Mouse (Mus musculus) midbrain, postnatal 0 days (tissue): ENCODE measurements around the gene Eif4ebp2. TPM values are rescaled to one million over a fixed set of nuclear protein-coding genes. Genes with fewer than 3 reads are reported as not detected.

Experiments
- ATAC-seq: fragments of 200-750 bp; cut with Nextera tagmentation; 2 replicates; pipeline ENCODE4 v1.8.0; 2017; ENCODE audit warnings: moderate number of reproducible peaks, mild to moderate bottlenecking, moderate TSS enrichment, moderate library complexity; ENCODE audit not compliant: low FRiP score
- DNase-seq: peaks from one replicate; pipeline ENCODE4 v3.0.0-alpha.2; 2015; ENCODE audit warnings: low spot score
- H3K27ac ChIP-seq: fragments of 300-500 bp; sonication (generic); 2 replicates; pipeline ENCODE4 v1.5.1; 2014; ENCODE audit warnings: low read depth, mild to moderate bottlenecking, low read length, mixed read lengths
- H3K27me3 ChIP-seq: fragments of 300-500 bp; sonication (generic); 2 replicates; pipeline ENCODE4 v1.6.1; 2014; ENCODE audit warnings: low read length, control low read depth, mixed read lengths; ENCODE audit not compliant: insufficient read depth
- H3K36me3 ChIP-seq: fragments of 300-500 bp; sonication (generic); 2 replicates; pipeline ENCODE4 v1.6.1; 2014; ENCODE audit warnings: low read length, control low read depth, mixed read lengths; ENCODE audit not compliant: insufficient read depth
- H3K4me1 ChIP-seq: fragments of 300-500 bp; sonication (generic); 2 replicates; pipeline ENCODE4 v1.6.1; 2014; ENCODE audit warnings: mild to moderate bottlenecking, control low read depth, antibody characterized with exemption, low read length, mixed read lengths; ENCODE audit not compliant: insufficient read depth
- H3K4me2 ChIP-seq: fragments of 300-500 bp; sonication (generic); 2 replicates; pipeline ENCODE4 v1.6.1; 2014; ENCODE audit warnings: low read depth, mild to moderate bottlenecking, low read length, mixed read lengths; ENCODE audit not compliant: poor library complexity, severe bottlenecking
- H3K4me3 ChIP-seq: fragments of 300-500 bp; sonication (generic); 2 replicates; pipeline ENCODE4 v1.5.1; 2014; ENCODE audit warnings: low read depth, mild to moderate bottlenecking, low read length, moderate library complexity
- H3K9ac ChIP-seq: fragments of 300-500 bp; sonication (generic); replicated peaks from 2 replicates; pipeline ENCODE4 v1.6.1; 2014; ENCODE audit warnings: mild to moderate bottlenecking, low read length, moderate library complexity, mixed read lengths; ENCODE audit not compliant: poor library complexity, severe bottlenecking
- H3K9me3 ChIP-seq: fragments of 300-500 bp; sonication (generic); 2 replicates; pipeline ENCODE4 v1.6.1; 2016; ENCODE audit warnings: low read length, control low read depth
- CTCF ChIP-seq: IDR thresholded peaks from 2 replicates; pipeline ENCODE4 v1.5.1; 2016; ENCODE audit warnings: antibody characterized with exemption, mild to moderate bottlenecking
- WGBS: fragments of 180-500 bp; shearing (Covaris S2); extraction: QIAGEN DNeasy Blood & Tissue Kit; methylation state at CpG from one replicate; pipeline ENCODE4 v1.1.7; 2014; 5-methylcytosine and 5-hydroxymethylcytosine counted together
- polyA plus RNA-seq: library from polyadenylated mRNA; unstranded; fragments of >200 nt; fragmentation: Nextera tagmentation; extraction: Ambion mirVana; gene quantifications from 2 replicates; pipeline ENCODE4 v1.2.1, GENCODE M21; 2015
- total RNA-seq: library from RNA; depleted of rRNA; stranded (reverse); fragments of >200 nt; gene quantifications from 2 replicates; pipeline ENCODE4 v1.2.3, GENCODE M21; 2014

Eif4ebp2 gene
- total and polyA plus RNA-seq, 2 experiments from 2014 or later = 14.2 to 27.0 TPM

DNA sequence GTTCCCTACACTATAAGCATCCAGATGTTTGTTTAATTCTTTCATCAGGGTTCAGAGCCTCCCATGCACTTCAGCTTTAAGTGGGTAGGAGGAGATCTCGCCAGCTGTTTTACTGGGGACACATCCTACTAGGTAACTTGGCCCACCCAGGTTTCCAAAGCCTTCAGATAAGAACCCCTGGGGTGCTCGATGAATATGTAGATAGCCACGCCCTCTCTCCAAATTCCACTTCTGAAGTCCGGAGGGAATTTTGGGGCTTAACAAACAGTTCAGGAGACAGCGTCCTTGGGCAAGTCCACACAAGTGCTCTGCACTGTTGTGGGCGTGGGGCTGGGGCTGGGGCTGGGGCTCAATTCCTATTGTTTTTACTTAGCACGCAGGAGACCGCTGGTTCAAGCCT is 36.6 kb downstream of the Eif4ebp2 start:
- ATAC-seq (no peak), DNase-seq (no peak)
- Histone ChIP-seq H3K4me1 (peaks cover 8% of the 10 kb centered on the region; the same call in 1 of the 2 replicates), H3K4me2 (no peak overlapping the region), H3K27me3 (peaks cover 28% of the 10 kb centered on the region), H3K4me3 (no peak overlapping the region), H3K27ac (no peak overlapping the region), H3K9me3 (no peaks in the 10 kb centered on the region), H3K36me3 (no peaks in the 10 kb centered on the region), H3K9ac (no peak overlapping the region)
- no peak for TF ChIP-seq CTCF
- 27% methylated on average over 8 of the region's 8 CpGs for WGBS

DNA sequence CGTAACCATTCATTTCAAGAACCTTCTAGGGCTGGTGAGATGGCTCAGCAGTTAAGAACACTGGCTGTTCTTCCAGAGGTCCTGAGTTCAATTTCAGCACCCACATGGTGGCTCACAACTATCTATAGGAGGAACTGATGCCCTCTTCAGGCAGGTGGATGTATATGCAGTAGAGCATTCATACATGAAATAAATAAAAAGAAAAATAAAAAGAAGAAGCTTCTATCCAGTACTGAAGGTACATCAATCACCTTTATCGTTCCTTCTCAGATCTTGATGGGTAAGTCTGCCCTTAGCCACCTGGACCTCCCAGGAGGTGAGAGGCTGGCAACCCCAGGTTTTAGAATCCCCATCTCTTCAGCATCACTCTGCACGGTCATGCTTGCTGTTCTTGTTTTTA is 37.2 kb downstream of the Eif4ebp2 start:
- H3K4me1 ChIP-seq = peaks cover 8% of the 10 kb centered on the region; the same call in 1 of the 2 replicates
- no peak for ATAC-seq
- DNase-seq = no peak
- H3K36me3 ChIP-seq = no peaks in the 10 kb centered on the region
- TF ChIP-seq CTCF = no peak
- peaks cover 23% of the 10 kb centered on the region for H3K27me3 ChIP-seq
- no peak overlapping the region for H3K4me3 ChIP-seq
- WGBS = 75% methylated on average over 3 of the region's 3 CpGs
- no peak overlapping the region for H3K27ac ChIP-seq
- H3K9me3 ChIP-seq = no peaks in the 10 kb centered on the region
- H3K4me2 ChIP-seq = no peak overlapping the region
- H3K9ac ChIP-seq = no peak overlapping the region

DNA sequence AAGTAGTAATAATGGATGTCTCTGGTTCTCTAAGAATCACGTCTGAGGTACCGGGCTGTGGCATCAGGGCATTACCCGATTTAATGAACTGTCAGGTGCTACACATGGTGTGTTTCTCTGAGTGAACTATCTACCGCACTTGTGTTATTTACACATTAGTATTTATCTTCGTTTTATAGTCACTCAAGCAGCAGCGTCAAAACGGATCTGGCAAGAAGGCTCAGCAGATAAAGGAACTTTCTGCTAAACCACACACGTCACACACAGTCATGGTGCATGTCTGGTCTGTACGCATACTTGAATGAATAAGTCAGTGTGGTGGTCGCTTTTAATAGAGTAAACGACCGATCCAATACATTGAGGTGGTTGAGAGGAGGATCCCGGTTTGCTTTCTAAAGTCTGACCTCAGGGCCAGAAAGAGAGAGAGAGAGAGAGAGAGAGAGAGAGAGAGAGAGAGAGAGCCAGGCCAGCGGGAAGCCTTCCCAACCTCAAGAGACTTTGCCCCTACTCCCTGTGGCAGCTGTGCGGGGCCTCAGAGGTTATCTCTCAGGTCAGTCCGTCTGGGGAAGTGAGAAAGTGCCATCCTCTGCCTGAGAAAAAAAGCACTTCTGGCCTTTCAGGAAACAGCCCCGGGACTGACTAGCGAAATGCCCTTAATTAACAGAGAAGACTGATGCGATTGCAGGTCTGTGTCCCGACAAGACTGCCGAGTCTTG is 39.4 kb downstream of the Eif4ebp2 start:
- H3K27ac ChIP-seq = no peak overlapping the region
- H3K36me3 ChIP-seq = no peaks in the 10 kb centered on the region
- no peaks in the 10 kb centered on the region for H3K9me3 ChIP-seq
- ATAC-seq = no peak
- H3K4me3 ChIP-seq = no peak overlapping the region
- 61% methylated on average over 21 of the region's 21 CpGs for WGBS
- H3K4me2 ChIP-seq = no peak overlapping the region
- TF ChIP-seq CTCF = no peak
- peaks cover 8% of the 10 kb centered on the region; the same call in 1 of the 2 replicates for H3K27me3 ChIP-seq
- H3K9ac ChIP-seq = no peak overlapping the region
- 0 out of 2 replicates have a peak, but pooled peaks cover under 1% of the 10 kb centered on the region for H3K4me1 ChIP-seq
- no peak for DNase-seq

DNA sequence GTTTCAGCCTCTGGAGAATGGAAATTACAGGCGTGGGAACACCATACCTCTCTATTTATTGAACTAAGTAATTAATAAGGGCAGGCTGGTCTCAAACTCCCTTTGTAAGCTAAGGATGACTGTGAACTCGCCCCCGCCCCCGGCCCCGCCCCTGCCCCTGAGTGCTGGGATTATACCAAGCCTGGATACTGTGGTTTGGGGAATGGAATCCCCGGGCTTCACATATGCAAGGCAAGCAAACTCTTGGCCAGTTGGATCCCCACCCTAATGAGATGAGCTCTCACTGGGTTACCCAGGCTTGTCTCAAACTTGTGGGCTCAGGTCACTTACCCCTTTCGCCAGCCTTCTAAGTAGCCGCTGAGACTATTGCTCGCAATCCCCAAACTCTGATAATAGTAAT is 42.3 kb downstream of the Eif4ebp2 start:
- no peak overlapping the region for H3K4me3 ChIP-seq
- H3K9ac ChIP-seq = no peak overlapping the region
- no peaks in the 10 kb centered on the region for H3K36me3 ChIP-seq
- H3K9me3 ChIP-seq = no peaks in the 10 kb centered on the region
- ATAC-seq = no peak
- H3K27me3 ChIP-seq = no peaks in the 10 kb centered on the region
- WGBS = 22% methylated on average over 9 of the region's 9 CpGs
- H3K27ac ChIP-seq = no peak overlapping the region
- TF ChIP-seq CTCF = no peak
- H3K4me1 ChIP-seq = no peaks in the 10 kb centered on the region
- no peak for DNase-seq
- H3K4me2 ChIP-seq = no peak overlapping the region

DNA sequence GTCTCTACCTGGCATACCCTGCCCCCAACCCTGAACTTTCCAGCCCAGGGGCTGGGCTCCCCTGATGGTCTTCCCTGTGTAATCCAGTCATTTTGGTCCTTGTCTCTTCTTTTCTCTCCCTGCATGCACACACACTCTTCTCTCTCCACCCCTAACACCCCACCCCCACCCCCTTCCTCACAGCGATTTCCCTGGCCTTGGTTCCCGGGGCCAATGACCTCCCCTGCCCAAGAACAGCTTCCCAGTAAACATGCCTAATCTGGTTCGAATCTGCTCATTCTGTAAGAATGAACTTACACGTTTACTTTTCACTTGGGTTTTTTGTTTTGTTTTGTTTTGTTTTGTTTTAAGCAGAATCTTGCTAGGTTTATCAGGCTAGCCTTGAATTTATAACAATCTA is 42.7 kb downstream of the Eif4ebp2 start:
- ATAC-seq = no peak

DNA sequence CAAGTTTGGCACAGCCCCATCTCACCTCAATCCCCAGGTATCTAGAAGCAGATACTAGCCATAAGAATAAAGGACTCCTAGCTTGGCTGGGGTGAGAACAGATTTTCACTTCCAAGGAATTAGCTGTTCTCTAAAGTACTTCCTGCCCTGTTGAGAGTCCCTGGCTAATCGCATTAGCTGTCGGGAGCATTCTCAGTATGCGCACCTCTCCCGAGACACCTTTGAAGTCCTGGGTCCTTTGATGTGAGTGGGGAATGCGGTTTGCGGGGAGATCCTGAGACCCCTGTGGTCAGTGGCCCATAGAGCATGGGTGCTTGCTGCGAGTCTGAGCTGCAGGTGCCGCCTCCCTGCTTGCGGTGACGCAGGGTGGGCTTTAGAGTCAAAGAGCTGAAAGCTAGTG is 46.5 kb downstream of the Eif4ebp2 start:
- WGBS = 8% methylated on average over 10 of the region's 10 CpGs
- TF ChIP-seq CTCF = no peak
- H3K4me3 ChIP-seq = no peak overlapping the region
- H3K4me1 ChIP-seq = no peaks in the 10 kb centered on the region
- no peak overlapping the region for H3K9ac ChIP-seq
- ATAC-seq (no peak), DNase-seq (no peak)
- no peaks in the 10 kb centered on the region for H3K36me3 ChIP-seq
- H3K9me3 ChIP-seq = no peaks in the 10 kb centered on the region
- no peak overlapping the region for H3K4me2 ChIP-seq
- no peaks in the 10 kb centered on the region for H3K27me3 ChIP-seq
- no peak overlapping the region for H3K27ac ChIP-seq

More for the DNA sequence above, 42.7 kb downstream of the Eif4ebp2 start:
- Histone ChIP-seq H3K9ac (no peak overlapping the region), H3K9me3 (no peaks in the 10 kb centered on the region), H3K36me3 (no peaks in the 10 kb centered on the region), H3K4me1 (no peaks in the 10 kb centered on the region), H3K27ac (no peak overlapping the region), H3K4me3 (no peak overlapping the region), H3K27me3 (no peaks in the 10 kb centered on the region), H3K4me2 (no peak overlapping the region)
- no peak for TF ChIP-seq CTCF
- no peak for DNase-seq
- 6% methylated on average over 4 of the region's 4 CpGs for WGBS
